Mouse (Mus musculus): ENCODE measurements at regions not wholly inside any gene's neighbourhood (a gene's known extent, or its start where the extent isn't known, plus 50 kb on each side); places are given as distances from the start of the nearest gene placed in this dataset.
"Not testable (repeated sequence)": the region's sequence is repeated elsewhere in the genome, so short reads cannot be mapped to it uniquely, and the experiment has no call there.

DNA sequence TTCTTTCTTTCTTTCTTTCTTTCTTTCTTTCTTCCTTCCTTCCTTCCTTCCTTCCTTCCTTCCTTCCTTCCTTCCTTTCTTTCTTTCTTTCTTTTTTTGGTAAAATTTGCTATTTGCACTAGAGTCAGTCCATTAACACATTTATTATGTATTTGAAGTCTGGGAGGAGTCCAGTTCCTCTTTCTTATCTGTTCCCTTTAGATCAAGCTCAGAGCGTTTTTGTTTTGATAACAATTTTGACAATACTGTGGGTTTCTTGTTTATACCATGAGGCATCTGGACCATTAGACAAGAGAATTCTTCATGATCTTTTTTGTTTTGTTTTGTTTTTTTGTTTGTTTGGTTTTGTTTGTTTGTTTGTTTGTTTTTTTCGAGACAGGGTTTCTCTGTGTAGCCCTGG is 52.3 kb upstream of the Cttnbp2 start:
- H3K9ac ChIP-seq (ENCODE audit: low read depth, low read length); H3K9me3 ChIP-seq (ENCODE audit: control insufficient read depth, low read length); ATAC-seq; H3K36me3 ChIP-seq (ENCODE audit: control insufficient read depth, insufficient read depth, low read length); H3K27ac ChIP-seq (ENCODE audit: low read length); H3K27me3 ChIP-seq (replicated peaks; ENCODE audit: control insufficient read depth, insufficient read depth, low read length); H3K4me1 ChIP-seq (ENCODE audit: control insufficient read depth, insufficient read depth, low read length); H3K4me2 ChIP-seq (ENCODE audit: low read depth, low read length); H3K4me3 ChIP-seq (ENCODE audit: low read length): not testable (repeated sequence)
- 70% methylated on average over 2 of the region's 2 CpGs for WGBS

DNA sequence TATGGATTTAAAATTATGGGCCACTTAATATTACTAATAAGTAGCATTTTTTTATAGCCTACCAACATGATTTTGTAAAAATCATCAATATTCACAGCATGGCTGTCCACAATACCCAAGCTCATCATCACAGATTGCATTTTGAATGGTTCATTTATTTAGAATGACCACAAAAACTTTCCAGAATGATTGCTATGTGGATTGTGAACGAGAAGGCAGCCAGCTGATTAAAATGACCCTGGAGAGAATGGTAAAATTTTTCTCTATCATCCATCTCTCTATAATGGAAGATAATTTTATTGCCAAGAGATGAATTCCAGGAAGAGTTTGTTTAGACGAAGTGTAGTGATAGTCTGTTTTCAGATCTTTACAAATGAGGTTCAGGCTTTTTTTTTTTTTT is 54.6 kb upstream of the Cttnbp2 start:
- Histone ChIP-seq H3K27ac (ENCODE audit: low read length) (no peak overlapping the region), H3K9me3 (ENCODE audit: control insufficient read depth, low read length) (no peaks in the 10 kb centered on the region), H3K4me3 (ENCODE audit: low read length) (no peak overlapping the region), H3K36me3 (ENCODE audit: control insufficient read depth, insufficient read depth, low read length) (no peaks in the 10 kb centered on the region), H3K4me2 (ENCODE audit: low read depth, low read length) (no peak overlapping the region), H3K9ac (ENCODE audit: low read depth, low read length) (no peak overlapping the region), H3K27me3 (replicated peaks; ENCODE audit: control insufficient read depth, insufficient read depth, low read length) (no peaks in the 10 kb centered on the region), H3K4me1 (ENCODE audit: control insufficient read depth, insufficient read depth, low read length) (no peaks in the 10 kb centered on the region)
- ATAC-seq = no peak
- WGBS = 65% methylated on average over 2 of the region's 2 CpGs

DNA sequence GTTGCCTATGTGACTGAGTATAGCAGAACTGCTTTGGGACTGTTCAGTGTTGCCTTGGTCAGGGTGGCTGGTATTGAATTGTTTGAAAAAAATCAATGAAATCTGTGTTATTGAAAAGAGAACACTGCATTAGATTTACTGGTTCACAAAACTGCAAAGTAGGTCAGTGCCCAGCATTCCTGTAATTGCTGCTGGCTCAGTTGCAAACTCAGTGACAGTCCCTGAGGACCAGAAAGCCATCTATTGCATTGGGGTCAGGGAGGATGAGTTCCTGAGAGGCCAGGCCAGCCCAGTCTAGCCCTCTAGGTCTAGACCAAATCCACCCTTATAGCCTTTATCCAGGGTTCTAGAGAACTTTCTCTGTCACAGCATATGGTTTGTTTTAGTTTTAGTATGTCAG is 63.9 kb upstream of the Cttnbp2 start:
- H3K36me3 ChIP-seq (ENCODE audit: control insufficient read depth, insufficient read depth, low read length) = no peaks in the 10 kb centered on the region
- no peak overlapping the region for H3K4me3 ChIP-seq (ENCODE audit: low read length)
- no peak overlapping the region for H3K9ac ChIP-seq (ENCODE audit: low read depth, low read length)
- H3K4me1 ChIP-seq (ENCODE audit: control insufficient read depth, insufficient read depth, low read length) = no peaks in the 10 kb centered on the region
- H3K27ac ChIP-seq (ENCODE audit: low read length) = no peak overlapping the region
- H3K9me3 ChIP-seq (ENCODE audit: control insufficient read depth, low read length) = no peaks in the 10 kb centered on the region
- no peak overlapping the region for H3K4me2 ChIP-seq (ENCODE audit: low read depth, low read length)
- H3K27me3 ChIP-seq (replicated peaks; ENCODE audit: control insufficient read depth, insufficient read depth, low read length) = no peaks in the 10 kb centered on the region
- ATAC-seq = no peak

DNA sequence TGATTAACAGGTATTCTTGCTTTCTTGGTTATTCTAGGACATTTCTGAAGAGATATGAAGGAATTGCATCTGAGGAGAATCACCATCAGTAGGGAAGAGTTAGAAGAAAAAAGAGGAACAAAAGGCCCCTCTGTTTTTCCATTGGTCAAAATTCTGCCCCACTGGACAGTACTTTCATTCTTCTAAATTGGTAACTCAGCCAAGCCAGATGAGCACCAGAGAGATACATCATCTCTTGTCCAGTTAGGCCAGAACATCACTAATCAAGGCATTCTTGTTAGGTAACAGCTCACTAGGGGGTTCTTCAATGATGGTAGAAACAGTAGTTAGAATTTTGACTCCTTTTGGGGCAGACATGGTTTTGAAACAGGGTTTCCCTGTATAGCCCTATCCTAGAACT is 74.8 kb upstream of the Cttnbp2 start:
- H3K36me3 ChIP-seq (ENCODE audit: control insufficient read depth, insufficient read depth, low read length) = no peaks in the 10 kb centered on the region
- H3K9ac ChIP-seq (ENCODE audit: low read depth, low read length) = no peak overlapping the region
- no peaks in the 10 kb centered on the region for H3K27me3 ChIP-seq (replicated peaks; ENCODE audit: control insufficient read depth, insufficient read depth, low read length)
- H3K27ac ChIP-seq (ENCODE audit: low read length) = no peak overlapping the region
- no peak for ATAC-seq
- no peaks in the 10 kb centered on the region for H3K4me1 ChIP-seq (ENCODE audit: control insufficient read depth, insufficient read depth, low read length)
- H3K4me3 ChIP-seq (ENCODE audit: low read length) = no peak overlapping the region
- no peak overlapping the region for H3K4me2 ChIP-seq (ENCODE audit: low read depth, low read length)
- H3K9me3 ChIP-seq (ENCODE audit: control insufficient read depth, low read length) = no peaks in the 10 kb centered on the region

DNA sequence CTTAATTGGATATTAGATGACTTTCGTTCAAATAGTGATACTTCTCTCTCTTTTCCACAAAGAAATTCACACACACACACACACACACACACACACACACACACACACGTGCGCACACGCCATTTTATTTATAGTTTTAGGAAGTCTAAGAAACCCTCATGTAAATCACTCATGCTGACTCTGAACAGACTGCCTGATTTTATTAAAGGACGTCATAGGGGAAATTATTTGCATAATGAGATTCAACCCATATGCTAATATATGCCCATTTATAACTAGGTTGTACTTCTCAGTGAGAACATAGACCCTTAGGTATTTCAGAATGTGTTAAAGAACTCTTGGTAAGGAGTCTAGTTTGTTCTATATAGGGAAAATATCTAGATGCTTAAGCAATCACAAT is 82.0 kb upstream of the Cttnbp2 start:
- no peaks in the 10 kb centered on the region for H3K9me3 ChIP-seq (ENCODE audit: control insufficient read depth, low read length)

DNA sequence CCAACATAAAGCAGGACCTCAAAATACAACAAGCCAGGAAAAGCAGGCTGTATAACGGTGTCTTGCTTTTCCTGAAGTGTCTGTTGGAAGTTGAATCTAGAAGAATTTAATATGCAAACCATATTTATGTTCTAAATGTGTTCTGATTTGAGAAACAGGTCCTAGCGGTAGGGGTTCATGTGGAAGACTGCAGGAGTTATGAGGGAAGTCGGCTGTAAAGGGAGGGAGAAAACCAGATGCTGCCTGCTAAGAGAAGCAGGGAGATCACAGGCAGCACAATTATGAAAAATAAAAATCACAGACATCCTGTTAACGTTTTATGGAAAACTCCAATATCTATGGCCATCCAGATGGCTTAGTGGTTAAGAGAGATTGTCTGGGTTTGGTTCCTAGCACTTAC is 85.0 kb upstream of the Cttnbp2 start:
- H3K36me3 ChIP-seq (ENCODE audit: control insufficient read depth, insufficient read depth, low read length) = no peaks in the 10 kb centered on the region
- 0 out of 2 replicates have a peak, but pooled peaks cover 5% of the 10 kb centered on the region for H3K4me1 ChIP-seq (ENCODE audit: control insufficient read depth, insufficient read depth, low read length)
- no peak overlapping the region for H3K4me3 ChIP-seq (ENCODE audit: low read length)
- no peaks in the 10 kb centered on the region for H3K9me3 ChIP-seq (ENCODE audit: control insufficient read depth, low read length)
- no peak overlapping the region for H3K27ac ChIP-seq (ENCODE audit: low read length)
- WGBS = 61% methylated on average over 4 of the region's 4 CpGs
- no peak overlapping the region for H3K9ac ChIP-seq (ENCODE audit: low read depth, low read length)
- no peaks in the 10 kb centered on the region for H3K27me3 ChIP-seq (replicated peaks; ENCODE audit: control insufficient read depth, insufficient read depth, low read length)
- H3K4me2 ChIP-seq (ENCODE audit: low read depth, low read length) = no peak overlapping the region
- no peak for ATAC-seq

More for the DNA sequence above, 82.0 kb upstream of the Cttnbp2 start:
- 84% methylated on average over 5 of the region's 5 CpGs for WGBS
- H3K36me3 ChIP-seq (ENCODE audit: control insufficient read depth, insufficient read depth, low read length) = no peaks in the 10 kb centered on the region
- ATAC-seq = no peak
- no peak overlapping the region for H3K4me2 ChIP-seq (ENCODE audit: low read depth, low read length)
- H3K27ac ChIP-seq (ENCODE audit: low read length) = no peak overlapping the region
- H3K27me3 ChIP-seq (replicated peaks; ENCODE audit: control insufficient read depth, insufficient read depth, low read length) = no peaks in the 10 kb centered on the region
- H3K9ac ChIP-seq (ENCODE audit: low read depth, low read length) = no peak overlapping the region
- no peaks in the 10 kb centered on the region for H3K4me1 ChIP-seq (ENCODE audit: control insufficient read depth, insufficient read depth, low read length)
- no peak overlapping the region for H3K4me3 ChIP-seq (ENCODE audit: low read length)

DNA sequence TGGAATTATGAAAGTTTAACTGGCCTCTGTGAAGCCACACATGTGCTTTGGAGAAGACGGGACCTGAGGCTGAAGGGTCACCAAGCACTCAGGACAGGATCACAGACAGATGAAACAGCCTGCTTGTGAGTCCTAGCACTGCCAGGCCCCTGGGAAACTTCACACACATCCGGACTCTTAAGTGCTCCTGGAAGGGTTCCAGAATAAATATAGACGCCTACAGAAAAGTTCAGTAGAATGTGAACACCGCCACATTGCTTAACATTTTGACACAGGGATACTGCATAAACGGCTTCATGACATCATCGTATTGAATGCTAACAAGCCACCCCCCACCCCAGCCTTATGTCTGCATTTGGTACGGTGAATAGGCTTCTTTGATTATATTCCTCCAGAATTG is 87.3 kb upstream of the Cttnbp2 start:
- Histone ChIP-seq H3K4me3 (ENCODE audit: low read length) (no peak overlapping the region), H3K36me3 (ENCODE audit: control insufficient read depth, insufficient read depth, low read length) (no peaks in the 10 kb centered on the region), H3K9me3 (ENCODE audit: control insufficient read depth, low read length) (no peaks in the 10 kb centered on the region), H3K27ac (ENCODE audit: low read length) (no peak overlapping the region), H3K4me1 (ENCODE audit: control insufficient read depth, insufficient read depth, low read length) (0 out of 2 replicates have a peak, but pooled peaks cover 5% of the 10 kb centered on the region), H3K9ac (ENCODE audit: low read depth, low read length) (no peak overlapping the region), H3K27me3 (replicated peaks; ENCODE audit: control insufficient read depth, insufficient read depth, low read length) (no peaks in the 10 kb centered on the region), H3K4me2 (ENCODE audit: low read depth, low read length) (no peak overlapping the region)
- ATAC-seq = peak; percentile 72
- 45% methylated on average over 7 of the region's 7 CpGs for WGBS

DNA sequence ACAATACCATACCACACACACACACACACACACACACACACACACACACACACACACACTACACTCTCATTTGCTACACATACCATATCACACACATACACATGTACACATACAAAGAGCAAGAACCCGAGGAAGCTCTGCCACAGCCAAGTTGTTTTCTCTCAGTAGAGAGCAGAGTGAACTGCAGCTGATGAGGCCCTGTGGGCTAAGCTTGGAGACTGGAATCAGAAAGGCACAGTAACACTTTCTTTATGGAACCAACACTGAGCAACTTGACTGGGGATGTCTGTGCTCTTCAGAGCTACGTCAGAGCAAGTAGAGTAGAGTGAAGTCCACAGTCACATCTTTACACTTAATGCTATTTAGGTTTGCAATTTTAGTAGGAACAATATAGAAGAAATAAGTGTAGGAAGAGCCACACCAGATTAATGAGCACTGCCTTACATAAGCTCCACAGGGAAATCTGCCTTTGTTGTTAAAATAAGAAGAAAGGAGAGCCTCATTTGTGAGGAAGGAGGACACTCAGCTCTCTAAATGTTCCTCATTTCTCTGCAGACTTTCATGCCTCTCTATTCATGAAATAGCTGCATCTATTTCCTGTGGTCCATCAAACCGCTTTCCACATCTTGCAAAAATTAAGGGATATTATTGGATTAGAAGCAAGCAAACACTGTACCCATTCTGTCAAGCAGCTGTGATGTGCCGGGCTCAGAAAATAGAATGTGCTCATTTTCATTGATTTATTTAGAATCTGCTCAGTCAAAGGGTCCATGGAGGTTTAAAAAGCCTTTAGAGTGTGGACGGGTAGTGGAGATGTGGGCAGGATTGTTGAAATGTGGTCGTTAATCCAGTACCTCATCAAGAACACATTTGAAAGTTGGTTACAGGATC is 107.0 kb upstream of the Cttnbp2 start:
- no peaks in the 10 kb centered on the region for H3K4me1 ChIP-seq (ENCODE audit: control insufficient read depth, insufficient read depth, low read length)
- H3K27ac ChIP-seq (ENCODE audit: low read length) = no peak overlapping the region
- H3K36me3 ChIP-seq (ENCODE audit: control insufficient read depth, insufficient read depth, low read length) = no peaks in the 10 kb centered on the region
- no peaks in the 10 kb centered on the region for H3K9me3 ChIP-seq (ENCODE audit: control insufficient read depth, low read length)
- no peaks in the 10 kb centered on the region for H3K27me3 ChIP-seq (replicated peaks; ENCODE audit: control insufficient read depth, insufficient read depth, low read length)
- no peak overlapping the region for H3K4me3 ChIP-seq (ENCODE audit: low read length)
- H3K9ac ChIP-seq (ENCODE audit: low read depth, low read length) = no peak overlapping the region
- no peak overlapping the region for H3K4me2 ChIP-seq (ENCODE audit: low read depth, low read length)
- ATAC-seq = no peak
- 74% methylated on average over 6 of the region's 6 CpGs for WGBS

DNA sequence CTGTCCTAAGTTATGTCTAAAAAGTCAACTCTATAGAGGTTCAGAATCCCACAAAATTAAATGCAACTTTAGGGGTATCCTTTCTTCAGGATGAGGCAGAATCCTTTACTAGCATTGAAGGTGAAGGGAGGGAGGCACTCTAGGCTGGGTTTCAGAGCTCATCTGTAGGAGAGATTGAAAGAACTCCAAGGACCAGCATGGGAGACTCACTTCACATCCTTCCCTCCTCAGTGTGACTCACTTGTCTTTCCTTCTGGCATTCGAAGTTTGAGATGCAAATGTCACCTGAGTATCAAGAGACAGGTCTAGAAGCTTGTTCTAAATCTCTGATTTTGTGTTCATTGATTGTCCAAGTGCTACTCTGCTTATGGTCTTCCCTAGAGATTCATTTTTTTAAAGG is 113.9 kb upstream of the Cttnbp2 start:
- ATAC-seq = no peak
- Histone ChIP-seq H3K4me2 (ENCODE audit: low read depth, low read length) (no peak overlapping the region), H3K4me1 (ENCODE audit: control insufficient read depth, insufficient read depth, low read length) (no peaks in the 10 kb centered on the region), H3K27me3 (replicated peaks; ENCODE audit: control insufficient read depth, insufficient read depth, low read length) (no peaks in the 10 kb centered on the region), H3K27ac (ENCODE audit: low read length) (no peak overlapping the region), H3K4me3 (ENCODE audit: low read length) (no peak overlapping the region), H3K9me3 (ENCODE audit: control insufficient read depth, low read length) (no peaks in the 10 kb centered on the region), H3K9ac (ENCODE audit: low read depth, low read length) (no peak overlapping the region), H3K36me3 (ENCODE audit: control insufficient read depth, insufficient read depth, low read length) (no peaks in the 10 kb centered on the region)
- WGBS = 66% methylated on average over 1 of the region's 1 CpGs

All from intestine, embryonic 16.5 days (tissue).